Mouse (Mus musculus) olfactory bulb, adult 2 months (tissue): ENCODE data around the gene Xylt1.

Source experiments
- CTCF ChIP-seq: fragments of 200-500 bp; IDR thresholded peaks from 2 replicates; pipeline ENCODE4 v1.5.1; 2012; ENCODE audit warnings: low read depth, mild to moderate bottlenecking, low read length, moderate library complexity; ENCODE audit not compliant: insufficient read depth
- POLR2A ChIP-seq: fragments of 200-500 bp; IDR thresholded peaks from 2 replicates; pipeline ENCODE4 v1.6.1; 2012; ENCODE audit warnings: mild to moderate bottlenecking, low read depth, low read length, moderate library complexity; ENCODE audit not compliant: insufficient read depth

GRCm38 (mm10) chr7:117486425-117487172 is 105.8 kb downstream of the Xylt1 start:
- TF ChIP-seq POLR2A: no peak
- TF ChIP-seq CTCF: no peak
